Mouse (Mus musculus) heart, postnatal 0 days (tissue): Measurements from ENCODE around the gene Ppid. TPM values are rescaled to one million over a fixed set of nuclear protein-coding genes. Genes with fewer than 3 reads are reported as not detected.

Experiments
- ATAC-seq: fragments of 200-750 bp; cut with Nextera tagmentation; 2 replicates; pipeline ENCODE4 v1.8.0; 2017; ENCODE audit warnings: low read depth, moderate number of reproducible peaks, moderate library complexity; ENCODE audit not compliant: insufficient read depth
- DNase-seq: peaks from one replicate; pipeline ENCODE4 v3.0.0-alpha.2; 2016; ENCODE audit warnings: low spot score
- H3K27ac ChIP-seq: fragments of 300-500 bp; sonication (generic); 2 replicates; pipeline ENCODE4 v1.5.1; 2014; ENCODE audit warnings: low read depth, mild to moderate bottlenecking
- H3K27me3 ChIP-seq: fragments of 300-500 bp; sonication (generic); 2 replicates; pipeline ENCODE4 v1.6.1; 2014; ENCODE audit warnings: low read length, mixed read lengths; ENCODE audit not compliant: control insufficient read depth, insufficient read depth
- H3K36me3 ChIP-seq: fragments of 300-500 bp; sonication (generic); replicated peaks from 2 replicates; pipeline ENCODE4 v1.6.1; 2014; ENCODE audit warnings: low read length, mixed read lengths; ENCODE audit not compliant: control insufficient read depth, insufficient read depth
- H3K4me1 ChIP-seq: fragments of 300-500 bp; sonication (generic); 2 replicates; pipeline ENCODE4 v1.6.1; 2014; ENCODE audit warnings: antibody characterized with exemption; ENCODE audit not compliant: control insufficient read depth, insufficient read depth
- H3K4me2 ChIP-seq: fragments of 300-500 bp; sonication (generic); 2 replicates; pipeline ENCODE4 v1.6.1; 2014; ENCODE audit warnings: low read depth, mild to moderate bottlenecking, low read length, moderate library complexity
- H3K4me3 ChIP-seq: fragments of 300-500 bp; sonication (generic); 2 replicates; pipeline ENCODE4 v1.5.1; 2014; ENCODE audit warnings: low read depth, low read length
- H3K9ac ChIP-seq: fragments of 300-500 bp; sonication (generic); replicated peaks from 2 replicates; pipeline ENCODE4 v1.6.1; 2014; ENCODE audit warnings: low read depth, low read length, mixed read lengths
- H3K9me3 ChIP-seq: fragments of 300-500 bp; sonication (generic); replicated peaks from 2 replicates; pipeline ENCODE4 v1.6.1; 2016; ENCODE audit warnings: low read length; ENCODE audit not compliant: control insufficient read depth
- CTCF ChIP-seq: IDR thresholded peaks from 2 replicates; pipeline ENCODE4 v1.5.1; 2016; ENCODE audit warnings: antibody characterized with exemption, control low read depth, low read depth
- EP300 ChIP-seq: IDR thresholded peaks from 2 replicates; pipeline ENCODE4 v1.6.1; 2016; ENCODE audit warnings: antibody characterized with exemption, low read depth
- WGBS: fragments of 180-500 bp; shearing (Covaris S2); extraction: QIAGEN DNeasy Blood & Tissue Kit; methylation state at CpG from one replicate; pipeline ENCODE4 v1.1.7; 2014; 5-methylcytosine and 5-hydroxymethylcytosine counted together
- polyA plus RNA-seq: library from polyadenylated mRNA; unstranded; fragments of >200 nt; fragmentation: Nextera tagmentation; extraction: Ambion mirVana; gene quantifications from 2 replicates; pipeline ENCODE4 v1.2.1, GENCODE M21; 2015
- total RNA-seq: library from RNA; depleted of rRNA; stranded (reverse); fragments of >200 nt; gene quantifications from 2 replicates; pipeline ENCODE4 v1.2.3, GENCODE M21; 2014; ENCODE audit warnings: low replicate concordance; rRNA removed

Gene Ppid
- total RNA-seq = 27.6 and 28.5 TPM in 2 replicates
- polyA plus RNA-seq = 52.0 and 53.6 TPM in 2 replicates

DNA sequence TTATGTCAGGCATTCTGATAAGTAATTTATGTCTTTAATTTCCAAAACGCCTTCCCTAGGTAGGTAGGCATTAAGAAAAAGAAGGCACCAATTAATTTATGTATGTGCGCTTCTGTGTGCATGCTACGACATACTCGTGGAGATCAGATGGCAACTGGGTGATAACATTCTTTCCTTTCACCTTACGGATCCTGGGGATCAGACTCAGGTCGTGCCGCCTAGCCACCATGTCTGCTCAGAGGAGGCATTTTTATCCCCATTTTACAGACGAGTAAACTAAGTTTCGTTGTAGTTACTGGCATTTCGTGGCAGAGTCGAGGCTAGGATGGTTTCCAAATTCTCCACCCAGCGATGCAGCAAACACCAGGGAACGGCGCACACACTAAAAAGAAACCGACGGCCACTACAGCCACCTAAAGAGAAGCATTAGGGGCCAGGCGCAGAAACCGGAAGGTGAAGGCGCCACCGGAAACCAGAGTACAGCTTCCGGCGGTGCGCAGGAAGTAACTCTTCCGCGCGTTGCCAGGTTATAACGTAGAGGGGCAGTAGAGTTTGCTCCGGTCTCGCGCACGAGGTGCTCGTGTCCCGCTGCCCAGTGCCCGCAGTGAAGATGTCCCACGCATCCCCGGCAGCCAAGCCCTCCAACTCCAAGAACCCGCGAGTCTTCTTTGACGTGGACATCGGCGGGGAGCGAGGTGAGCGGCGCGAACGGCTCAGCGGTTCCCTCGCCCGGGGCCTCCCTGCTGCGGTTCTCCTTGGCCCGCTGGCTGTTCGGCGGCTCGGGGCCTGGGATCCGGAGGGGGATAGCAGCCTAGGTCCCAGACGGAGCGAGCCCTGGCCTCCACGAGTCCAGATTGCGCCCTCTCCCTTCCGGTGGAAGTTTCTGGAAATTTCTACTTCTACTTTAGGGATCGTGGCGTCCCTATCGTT is at the start of gene Ppid:
Gene Ppid, plus strand, starts transcription at position 480 of the 930 bp plus-strand sequence.
- H3K4me3 ChIP-seq = peak within 1 kb of the TSS; percentile 92
- WGBS = 3% methylated on average over 62 of the region's 63 CpGs
- TF ChIP-seq EP300 (peak; percentile 74), CTCF (no peak)

DNA sequence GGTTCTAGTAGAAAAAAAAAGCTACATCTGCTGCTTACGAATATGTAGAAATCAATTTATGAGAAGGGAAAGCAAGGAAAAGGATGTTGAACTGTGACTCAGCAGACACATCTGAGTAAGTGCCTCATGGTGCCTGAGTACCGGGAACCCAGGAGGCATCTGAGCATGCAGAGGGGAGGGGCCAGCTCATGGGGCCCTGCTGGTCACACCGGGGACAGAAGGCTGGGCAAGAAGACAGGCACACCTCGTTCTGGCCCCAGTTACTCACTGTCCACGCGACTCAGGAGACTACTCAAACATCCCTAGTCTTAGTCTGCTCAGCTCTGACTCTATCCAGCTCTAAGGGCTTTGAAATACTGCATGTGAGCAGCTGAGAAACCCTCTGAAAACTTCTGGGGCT is 48.6 kb upstream of the Ppid start:
- no peak for DNase-seq
- Histone ChIP-seq H3K4me2 (no peak overlapping the region), H3K9me3 (no peaks in the 10 kb centered on the region)

More for the DNA sequence above, at the start of gene Ppid:
- Histone ChIP-seq H3K27me3 (no peaks in the 10 kb centered on the region), H3K27ac (peak within 1 kb of the TSS; percentile 89), H3K4me2 (peak within 1 kb of the TSS; percentile 87), H3K36me3 (peaks cover 19% of the 10 kb centered on the region), H3K9ac (peak within 1 kb of the TSS; percentile 85), H3K4me1 (peaks cover 6% of the 10 kb centered on the region; the same call in 1 of the 2 replicates), H3K9me3 (no peaks in the 10 kb centered on the region)
- DNase-seq (peak; percentile 89), ATAC-seq (peak; percentile 87)

GRCm38 (mm10) chr3:79548681-79549437 is 42.3 kb upstream of the Ppid start:
- ATAC-seq (no peak), DNase-seq (no peak)
- Histone ChIP-seq H3K36me3 (no peaks in the 10 kb centered on the region), H3K27me3 (no peaks in the 10 kb centered on the region), H3K4me1 (no peaks in the 10 kb centered on the region), H3K9ac (no peak overlapping the region), H3K4me3 (no peak overlapping the region), H3K9me3 (no peaks in the 10 kb centered on the region), H3K27ac (no peak overlapping the region), H3K4me2 (no peak overlapping the region)
- TF ChIP-seq EP300 (no peak), CTCF (no peak)
- 58% methylated on average over 17 of the region's 17 CpGs for WGBS

More for the DNA sequence above, 48.6 kb upstream of the Ppid start:
- Histone ChIP-seq H3K9ac (no peak overlapping the region), H3K4me3 (no peak overlapping the region), H3K4me1 (peaks cover 22% of the 10 kb centered on the region; the same call in 1 of the 2 replicates), H3K27me3 (no peaks in the 10 kb centered on the region), H3K36me3 (no peaks in the 10 kb centered on the region), H3K27ac (no peak overlapping the region)
- no peak for TF ChIP-seq EP300
- no peak for TF ChIP-seq CTCF
- 26% methylated on average over 6 of the region's 6 CpGs for WGBS
- ATAC-seq = 0 out of 2 replicates have a peak, but pooled peaks have one; percentile 47

DNA sequence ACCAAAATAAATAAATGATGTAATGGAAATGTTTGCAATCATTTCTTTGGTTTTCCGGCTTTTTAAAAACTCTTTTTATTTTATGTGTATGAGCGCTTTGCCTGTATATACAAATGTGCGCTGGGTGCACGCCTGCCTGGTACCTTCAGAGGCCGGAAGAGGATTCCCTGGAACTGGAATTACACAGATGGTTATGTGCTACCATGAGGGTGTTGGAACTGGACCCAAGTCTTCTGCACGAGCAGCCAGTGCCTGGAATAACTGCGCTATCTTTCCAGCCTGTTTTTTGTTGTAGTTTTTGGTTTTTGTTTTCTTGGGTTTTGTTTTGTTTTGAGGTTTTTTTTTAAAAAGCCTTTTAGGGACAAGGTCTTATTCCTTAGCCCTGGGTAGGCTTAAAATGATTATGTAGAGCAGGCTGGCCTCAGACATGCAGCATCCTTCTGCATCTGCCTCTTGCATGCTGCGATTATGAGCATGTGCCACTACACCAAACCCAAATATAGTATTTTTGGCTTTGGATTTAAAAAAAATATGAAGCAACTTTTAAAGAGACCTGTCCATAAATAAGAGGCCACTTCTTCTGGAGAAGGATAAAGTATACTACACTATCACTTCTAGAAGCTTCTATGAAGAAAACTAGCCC is 41.3 kb upstream of the Ppid start:
- Histone ChIP-seq H3K9me3 (no peaks in the 10 kb centered on the region), H3K4me3 (no peak overlapping the region), H3K27me3 (no peaks in the 10 kb centered on the region), H3K36me3 (no peaks in the 10 kb centered on the region), H3K4me1 (no peaks in the 10 kb centered on the region), H3K9ac (no peak overlapping the region), H3K27ac (no peak overlapping the region), H3K4me2 (no peak overlapping the region)
- ATAC-seq (no peak), DNase-seq (no peak)
- TF ChIP-seq EP300 (no peak), CTCF (no peak)
- WGBS = 88% methylated on average over 8 of the region's 8 CpGs
